In the genomic region with DNA sequence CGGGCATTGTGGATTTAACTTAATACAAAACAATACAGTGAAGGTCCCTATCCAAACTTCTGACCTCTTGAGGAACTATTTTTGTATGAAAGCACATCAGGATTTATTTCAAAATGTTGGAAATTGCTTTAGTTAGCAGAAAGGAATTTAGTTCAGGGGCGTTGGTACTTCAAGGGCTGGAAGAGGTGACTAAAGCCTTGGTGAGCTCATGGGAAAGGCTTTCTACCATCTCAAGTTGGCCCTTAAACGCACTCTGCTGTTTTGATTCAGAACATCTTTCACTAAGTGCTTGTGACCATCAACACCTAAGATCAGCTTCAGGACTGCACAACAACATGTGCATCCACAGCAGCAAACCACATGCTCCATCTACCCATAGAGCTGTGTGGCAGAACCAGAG, we compare ENCODE assay signal across 27 mouse cellular contexts.
A peak's percentile ranks its signal among the peaks of the same experiment; 100 is the strongest.
DNase-seq lines count a peak whose midpoint lies in the region; ATAC-seq and TF ChIP-seq lines count a peak whose summit lies in the region.
"Had no signal": no experiment of that assay in that cellular context is flagged by ENCODE, and none has a peak within 500 bp of the region (broad histone marks: within the 10 kb centered on the region; RNA-seq: fewer than 3 reads in every experiment).

No protein-coding gene starts in this region.

- no peaks in the 10 kb centered on the region for H3K27me3 ChIP-seq in liver, postnatal 0 days (ENCODE audit: insufficient read depth, low read length)
- H3K27me3 ChIP-seq: embryonic facial prominence, embryonic 12.5 days; heart, embryonic 13.5 days; kidney, embryonic 15.5 days; limb, embryonic 13.5 days; liver, embryonic 15.5 days; neural tube, embryonic 13.5 days had no signal

- peak overlapping the region; percentile 22; the same call in 1 of the 2 replicates for H3K27ac ChIP-seq in liver, postnatal 0 days (ENCODE audit: low read depth)
- H3K27ac ChIP-seq: embryonic facial prominence, embryonic 12.5 days; heart, adult 2 months; heart, embryonic 13.5 days; hindbrain, embryonic 14.5 days; kidney, embryonic 15.5 days; limb, embryonic 13.5 days; liver, embryonic 15.5 days; neural tube, embryonic 13.5 days had no signal

- H3K4me3 ChIP-seq in liver, postnatal 0 days (ENCODE audit: low read depth, low read length) = no peak overlapping the region
- H3K4me3 ChIP-seq: embryonic facial prominence, embryonic 12.5 days; heart, adult 2 months; heart, embryonic 13.5 days; kidney, embryonic 15.5 days; limb, embryonic 13.5 days; liver, embryonic 15.5 days; myocyte; neural tube, embryonic 13.5 days had no signal

- no peak for TF ChIP-seq EP300 in liver, postnatal 0 days (IDR thresholded peaks at IDR 0.05; ENCODE audit: low read depth)

- H3K36me3 ChIP-seq in liver, postnatal 0 days (replicated peaks; ENCODE audit: insufficient read depth, low read length) = peaks cover 33% of the 10 kb centered on the region

- 88% methylated on average over 3 of the region's 3 CpGs for WGBS in liver, postnatal 0 days (ENCODE audit: insufficient replicate concordance)

- H3K4me2 ChIP-seq in liver, postnatal 0 days (ENCODE audit: low read depth, low read length) = no peak overlapping the region
- H3K4me2 ChIP-seq: embryonic facial prominence, embryonic 12.5 days; heart, embryonic 13.5 days; hindbrain, embryonic 14.5 days; kidney, embryonic 15.5 days; limb, embryonic 13.5 days; liver, embryonic 15.5 days; midbrain, embryonic 11.5 days; neural tube, embryonic 13.5 days had no signal

- no peak for TF ChIP-seq CTCF in liver, postnatal 0 days (IDR thresholded peaks at IDR 0.05; ENCODE audit: low read depth)

- H3K9ac ChIP-seq in liver, postnatal 0 days (replicated peaks) = no peak overlapping the region
- H3K9ac ChIP-seq: embryonic facial prominence, embryonic 12.5 days; forebrain, postnatal 0 days; heart, embryonic 13.5 days; hindbrain, embryonic 14.5 days; kidney, embryonic 15.5 days; limb, embryonic 13.5 days; liver, embryonic 15.5 days; neural tube, embryonic 13.5 days had no signal

- no peaks in the 10 kb centered on the region for H3K9me3 ChIP-seq in liver, postnatal 0 days (ENCODE audit: low read length)
- H3K9me3 ChIP-seq: embryonic facial prominence, embryonic 12.5 days; heart, embryonic 13.5 days; kidney, embryonic 15.5 days; limb, embryonic 13.5 days; liver, embryonic 15.5 days; neural tube, embryonic 13.5 days had no signal

- 0 out of 2 replicates have a peak, but pooled peaks have one; percentile 15 for ATAC-seq in common myeloid progenitor, adult 5-6 weeks (replicated peaks; ENCODE audit: low read depth, poor library complexity, severe bottlenecking)
- no peak for ATAC-seq in liver, postnatal 0 days
- ATAC-seq: activated CD4-positive, CD25-positive, alpha-beta regulatory T cell, adult 4 months; forebrain, postnatal 0 days; intestine, postnatal 0 days had no signal

- DNase-seq in adrenal gland, adult 2 months = peak; percentile 47
- no peak for DNase-seq in adrenal gland, adult (ENCODE audit: inconsistent age in 2 of 2, low spot score in 1 of 2)
- peak; percentile 63 for DNase-seq in 3T3-L1 (ENCODE audit: low read depth, low spot score)
- no peak for DNase-seq in liver, postnatal 0 days
- DNase-seq in right cerebral cortex, postnatal 14 days = no peak
- DNase-seq in spleen, adult 12 weeks (ENCODE audit: low spot score) = no peak
- DNase-seq: adrenal gland, postnatal 10 days; cerebellum, adult 8-10 months; cerebellum, postnatal 25 days; embryo, embryonic 11 days; forebrain, postnatal 0 days; heart, adult 2 months; heart, postnatal 10 days; kidney, postnatal 25 days; thymus, postnatal 14 days had no signal

- H3K4me1 ChIP-seq in liver, postnatal 0 days (ENCODE audit: insufficient read depth) = peaks cover 4% of the 10 kb centered on the region; the same call in 1 of the 2 replicates
- H3K4me1 ChIP-seq: embryonic facial prominence, embryonic 12.5 days; kidney, embryonic 15.5 days; neural tube, embryonic 13.5 days had no signal

Comparison
In these comparisons a context has a peak if more than half of its experiments do, and no peak if none do; other contexts are left out.
1. DNase-seq: peak in adrenal gland, adult 2 months (single experiment) and 3T3-L1 (single experiment); none in adrenal gland, adult (0 of 2), liver, postnatal 0 days (single experiment), right cerebral cortex, postnatal 14 days (single experiment) and spleen, adult 12 weeks (single experiment).